Mouse (Mus musculus): Measurements from ENCODE around the gene Tgfb1i1.

The Tgfb1i1 gene

DNA sequence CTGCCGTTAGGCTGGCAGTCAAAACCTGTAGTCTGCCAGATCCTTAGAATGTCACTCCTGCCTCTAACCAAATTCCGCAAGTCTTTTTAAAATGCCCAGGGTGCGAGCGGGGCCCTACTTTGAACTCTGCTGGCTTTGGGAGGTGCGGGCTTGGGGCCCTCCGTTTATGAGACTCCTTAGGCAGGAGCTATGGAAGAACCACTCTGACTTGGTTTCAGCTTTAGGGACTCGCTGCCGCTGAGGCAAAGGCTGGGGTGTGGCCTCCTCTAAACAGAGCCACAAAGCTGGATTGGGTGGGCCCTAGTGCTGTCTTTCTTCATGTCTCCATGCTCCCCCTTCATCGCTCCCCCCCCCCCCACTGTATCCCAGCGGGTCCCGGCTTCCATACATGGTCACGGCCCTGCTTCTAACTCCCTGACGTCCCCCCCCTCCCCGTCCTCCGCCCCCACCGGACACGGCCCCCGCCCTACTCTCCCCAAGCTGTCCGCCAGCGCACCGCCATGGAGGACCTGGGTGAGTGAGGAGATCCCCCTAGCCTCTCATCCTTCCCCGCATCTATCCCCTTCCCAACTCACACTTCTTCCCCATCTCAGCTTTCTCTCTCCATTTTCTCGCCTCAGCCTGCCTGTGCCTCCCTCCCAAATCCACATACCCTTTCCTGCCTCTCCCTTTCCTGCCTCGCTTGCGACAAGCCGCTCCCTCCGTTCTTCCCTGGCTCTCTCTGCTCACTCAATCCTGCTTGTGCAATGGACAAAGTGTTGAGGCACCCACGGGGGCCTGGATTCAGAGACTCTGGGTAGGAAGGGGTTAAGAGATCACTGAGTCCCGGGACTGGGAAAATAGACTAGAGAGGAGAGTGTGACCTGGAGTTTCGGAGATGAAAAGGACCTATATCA is at the start of gene Tgfb1i1:
Tgfb1i1 (plus strand) TSS at position 317 of the 896 bp plus-strand sequence.
- DNase-seq = no peak

DNA sequence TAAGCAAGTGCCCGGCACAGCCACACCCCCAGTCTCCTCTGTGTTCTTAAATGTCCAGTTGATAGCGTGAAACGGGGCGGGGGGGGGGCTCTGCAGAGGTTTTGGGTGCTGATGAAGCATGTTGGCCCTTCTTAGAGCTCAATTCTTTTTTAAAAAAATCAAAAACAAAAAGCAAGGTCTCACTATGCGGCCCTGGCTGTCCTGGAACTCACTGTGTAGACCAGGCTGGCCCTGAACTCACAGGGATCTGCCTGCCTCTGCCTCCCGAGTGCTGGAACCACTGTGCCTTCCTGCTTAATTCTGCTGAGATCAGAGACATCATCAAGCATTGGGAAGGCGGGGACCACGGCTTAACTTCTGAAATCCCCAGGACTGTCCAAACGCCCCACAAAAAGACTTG is 45.0 kb upstream of the Tgfb1i1 start:
- no peak for DNase-seq

- DNase-seq = no peak
Measured at GRCm38 (mm10) chr7:128203071-128203470, 43.5 kb upstream of the Tgfb1i1 start.

DNA sequence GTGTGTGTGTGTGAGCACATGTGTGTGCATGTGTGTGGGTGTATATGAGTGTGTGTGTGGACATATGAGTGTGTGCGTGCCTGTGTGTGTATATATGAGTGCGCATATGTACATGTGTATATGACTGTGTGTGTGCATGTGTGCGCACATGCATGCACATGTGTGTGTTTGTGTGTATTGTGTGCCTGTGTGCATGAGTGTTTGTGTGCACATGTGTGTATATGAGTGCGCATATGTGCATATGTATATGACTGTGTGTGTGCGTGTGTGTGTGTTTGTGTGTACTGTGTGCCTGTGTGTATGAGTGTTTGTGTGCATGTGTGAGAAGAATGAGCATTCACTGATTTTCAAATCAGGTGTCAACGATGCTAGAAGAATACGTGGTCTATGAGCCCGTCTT is 42.4 kb upstream of the Tgfb1i1 start:
- no peak for DNase-seq

GRCm38 (mm10) chr7:128205695-128206094 is 40.9 kb upstream of the Tgfb1i1 start:
- no peak for DNase-seq

DNA sequence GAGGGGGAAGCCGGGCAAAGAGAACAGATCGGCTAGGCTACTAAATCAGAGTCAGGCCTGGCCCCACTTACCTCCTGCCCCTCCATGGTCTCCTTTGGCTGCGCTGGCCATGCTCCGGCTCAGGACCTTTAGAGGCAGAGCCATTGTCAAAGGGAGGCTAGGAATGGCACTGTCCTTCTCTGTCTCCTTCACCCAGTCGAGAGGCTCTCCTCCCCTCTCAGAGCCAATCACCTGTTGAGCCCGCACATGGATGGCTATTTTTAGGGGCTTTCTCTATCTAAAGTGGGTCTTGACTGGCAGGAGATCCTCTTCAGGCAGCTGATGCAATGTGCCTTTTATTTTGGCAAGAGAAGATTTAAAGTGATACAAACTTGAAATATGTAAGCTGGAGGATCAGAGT is 40.5 kb upstream of the Tgfb1i1 start, which contains the start of gene Cox6a2:
Cox6a2 (minus strand) TSS at position 236 of the 400 bp plus-strand sequence.
- no peak for DNase-seq

- peak; percentile 62 for DNase-seq
Measured at GRCm38 (mm10) chr7:128208187-128208586, 38.4 kb upstream of the Tgfb1i1 start.

DNA sequence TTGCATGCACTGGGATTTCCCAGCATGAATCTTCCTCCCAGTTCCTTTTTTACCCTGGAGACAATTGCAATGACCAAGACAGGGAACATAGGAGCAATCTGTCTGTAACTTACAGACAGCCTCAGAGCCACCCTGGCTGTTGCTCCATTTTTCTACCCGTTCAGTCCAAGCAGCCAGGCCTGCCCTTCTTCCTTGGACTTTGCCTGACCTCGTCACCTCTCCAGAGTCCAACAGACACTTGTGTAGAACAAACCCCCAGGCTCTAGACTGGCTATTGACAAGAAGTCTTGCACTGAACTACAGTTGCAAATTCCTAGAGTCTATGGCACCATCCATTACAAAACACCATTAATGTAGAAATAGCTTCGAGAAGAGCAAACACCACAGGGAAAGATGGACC is 36.8 kb upstream of the Tgfb1i1 start:
- DNase-seq = peak; percentile 75

DNA sequence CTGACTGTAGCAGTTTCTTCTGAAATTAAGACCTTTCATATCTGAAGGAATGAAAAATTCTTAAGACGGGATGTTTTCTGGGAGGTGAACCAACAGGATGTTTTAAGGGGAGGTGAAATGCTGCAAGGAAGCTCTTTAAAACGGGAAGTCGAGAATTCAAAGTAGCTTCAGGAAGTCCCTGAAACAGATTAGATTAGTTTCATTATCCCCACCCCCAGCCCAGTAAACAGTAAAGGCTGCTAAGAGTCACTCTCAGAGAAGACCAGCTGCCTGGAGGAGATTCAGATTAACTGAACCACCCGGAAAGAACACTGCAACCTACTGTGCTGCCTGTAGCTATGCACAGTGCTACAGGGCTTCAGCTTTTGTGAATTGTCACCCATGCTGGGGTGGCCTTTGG is 26.7 kb upstream of the Tgfb1i1 start:
- DNase-seq = no peak

DNA sequence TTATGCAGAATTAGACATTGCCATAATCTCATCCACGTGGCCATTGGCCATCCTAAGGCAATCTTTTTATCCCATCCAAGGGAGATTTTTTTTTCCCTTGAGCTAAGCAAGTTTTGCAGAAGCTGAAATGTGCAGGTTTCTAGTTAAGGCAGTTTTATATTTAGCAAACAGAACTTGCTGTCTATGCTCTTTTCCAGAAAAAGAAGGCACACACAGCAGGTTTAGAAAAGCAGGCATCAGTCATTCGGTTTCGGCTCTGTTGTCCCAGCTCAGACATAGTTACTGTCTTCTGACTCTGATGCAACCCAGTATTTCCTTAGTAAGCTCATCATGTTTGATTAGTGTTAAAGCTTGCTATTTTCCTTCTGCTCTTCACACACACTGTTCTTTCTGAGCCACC is 25.7 kb upstream of the Tgfb1i1 start:
- DNase-seq = peak; percentile 58

- DNase-seq = no peak
Measured at GRCm38 (mm10) chr7:128231741-128232140, 14.9 kb upstream of the Tgfb1i1 start.

GRCm38 (mm10) chr7:128234796-128235195 is 11.8 kb upstream of the Tgfb1i1 start:
- DNase-seq = no peak

DNA sequence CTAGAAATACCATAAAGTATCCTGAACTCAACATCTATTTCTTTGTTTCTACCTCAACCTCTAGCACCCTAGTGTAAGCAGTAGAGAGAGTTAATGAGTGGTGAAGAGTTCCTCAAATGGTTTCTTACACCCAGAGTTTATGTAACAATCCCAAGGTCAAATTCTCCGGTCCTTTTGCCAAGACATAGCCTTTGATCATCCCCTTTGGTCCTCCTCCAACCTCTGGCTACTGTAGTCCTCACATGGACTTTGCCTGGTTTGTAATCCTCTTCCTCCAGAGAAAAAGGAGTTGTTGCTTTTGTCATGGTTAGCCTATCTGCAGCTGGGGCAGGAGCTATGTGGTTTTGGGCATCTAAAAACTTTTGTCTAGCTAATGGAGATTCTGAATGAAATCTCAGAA is 11.1 kb upstream of the Tgfb1i1 start:
- peak; percentile 96 for DNase-seq

GRCm38 (mm10) chr7:128236426-128236825 is 10.2 kb upstream of the Tgfb1i1 start:
- DNase-seq = no peak

DNA sequence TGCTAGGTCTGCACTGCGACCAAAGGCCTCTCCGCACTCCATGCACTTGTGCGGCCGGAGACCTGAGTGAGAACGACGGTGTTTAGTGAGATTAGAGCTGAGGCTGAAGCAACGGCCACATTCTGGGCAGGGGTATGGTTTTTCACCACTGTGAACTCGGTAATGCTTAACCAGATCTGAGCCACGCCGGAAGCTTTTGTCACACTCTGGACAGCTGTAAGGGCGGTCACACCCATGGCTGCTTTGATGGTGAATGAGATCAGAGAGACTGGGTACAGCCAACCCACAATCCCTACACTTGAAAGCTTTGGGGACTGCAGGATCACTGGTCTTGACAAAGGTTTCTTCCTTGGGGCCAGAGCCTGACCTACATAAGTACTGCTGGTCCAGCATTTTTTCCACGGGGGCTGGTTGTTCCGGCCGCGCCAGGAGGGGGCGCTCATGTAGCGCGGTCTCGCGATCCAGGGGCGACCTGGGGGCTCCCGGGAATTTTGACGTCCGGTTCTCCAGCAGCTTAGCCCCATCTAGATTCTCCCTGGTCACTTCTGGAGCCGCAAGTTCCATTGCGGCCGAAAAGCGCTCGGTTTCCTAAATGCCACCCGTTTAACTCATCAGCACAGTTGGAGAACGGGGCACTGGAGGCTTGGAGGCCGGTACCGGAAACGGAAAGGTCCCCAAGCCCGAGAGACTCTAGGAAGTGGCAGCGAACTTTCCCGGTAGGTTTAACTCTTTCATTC is 9.6 kb upstream of the Tgfb1i1 start, which contains the start of gene Armc5:
Armc5 (plus strand) TSS at position 487 of the 737 bp plus-strand sequence.
- peak; percentile 93 for DNase-seq

DNA sequence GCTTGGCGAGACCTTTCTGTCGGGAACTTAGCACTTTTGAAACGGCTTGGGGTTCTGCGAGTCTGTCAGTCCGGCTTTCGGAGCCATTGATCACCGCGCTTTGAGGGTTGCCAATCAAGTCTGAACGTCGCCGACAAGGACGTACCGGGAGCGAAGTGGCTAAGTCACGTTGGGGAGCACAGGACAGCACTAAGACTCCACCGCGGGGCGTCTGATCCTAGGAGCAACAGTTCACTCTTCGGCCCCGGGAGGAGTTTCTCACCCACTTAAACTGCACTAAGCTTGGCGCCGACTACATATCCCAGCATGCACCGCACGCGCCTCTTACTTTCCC is 9.1 kb upstream of the Tgfb1i1 start:
- no peak for DNase-seq

GRCm38 (mm10) chr7:128237927-128238778 is 8.5 kb upstream of the Tgfb1i1 start, which contains the start of gene 9130023H24Rik:
9130023H24Rik (minus strand) TSS chr7:128238031.
- peak; percentile 99 for DNase-seq

- DNase-seq = peak; percentile 67
Measured at GRCm38 (mm10) chr7:128238991-128239390, 7.6 kb upstream of the Tgfb1i1 start.

GRCm38 (mm10) chr7:128240131-128240784 is 6.4 kb upstream of the Tgfb1i1 start:
- DNase-seq = peak; percentile 29

GRCm38 (mm10) chr7:128242331-128242730 is 4.3 kb upstream of the Tgfb1i1 start:
- no peak for DNase-seq

GRCm38 (mm10) chr7:128243921-128244320 is 2.7 kb upstream of the Tgfb1i1 start:
- no peak for DNase-seq

DNA sequence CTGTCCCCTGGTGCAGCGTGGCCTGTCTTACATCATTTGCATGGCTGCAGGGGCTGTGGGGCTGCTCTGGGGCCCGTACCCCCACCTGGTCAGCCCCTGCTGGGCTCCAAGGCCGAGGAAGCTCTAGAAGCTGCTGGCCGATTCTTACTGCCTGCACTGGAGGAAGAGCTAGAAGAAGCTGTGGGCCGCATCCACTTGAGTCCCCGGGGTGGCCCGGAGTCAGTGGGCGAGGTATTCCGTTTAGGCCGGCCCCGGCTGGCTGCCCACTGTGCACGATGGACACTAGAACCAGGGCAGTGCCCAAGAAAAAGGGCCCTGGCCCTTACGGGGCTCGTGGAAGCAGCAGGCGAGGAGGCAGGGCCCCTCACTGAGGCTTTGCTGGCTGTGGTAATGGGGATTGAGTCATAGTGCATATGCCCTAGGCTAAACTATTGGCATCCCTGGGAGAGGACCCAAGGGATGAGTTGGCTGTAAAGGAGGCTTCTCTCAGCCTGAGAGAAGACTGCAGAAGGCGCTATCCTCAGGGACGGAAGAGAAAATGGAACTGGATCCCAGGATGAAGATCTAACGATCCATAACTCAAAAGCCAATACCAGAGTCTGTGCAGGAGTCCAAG is 2.1 kb upstream of the Tgfb1i1 start:
- no peak for DNase-seq
